Mouse (Mus musculus) G1E-ER4 (cell line): ENCODE results near the gene Lix1. TPM values are rescaled to one million over a fixed set of nuclear protein-coding genes. Genes with fewer than 3 reads are reported as not detected.
A peak's percentile ranks its signal among the peaks of the same experiment; 100 is the strongest.

Experiments
- GATA1 ChIP-seq: IDR thresholded peaks from one replicate; pipeline ENCODE4 v1.8.0; 2012; ENCODE audit warnings: low read length, inconsistent platforms
- polyA plus RNA-seq: library from polyadenylated mRNA; stranded (reverse); fragments of >175 nt; gene quantifications from 2 replicates; pipeline ENCODE4 v1.2.3, GENCODE M21; 2012

Gene Lix1
- not detected in 2 replicates for polyA plus RNA-seq

DNA sequence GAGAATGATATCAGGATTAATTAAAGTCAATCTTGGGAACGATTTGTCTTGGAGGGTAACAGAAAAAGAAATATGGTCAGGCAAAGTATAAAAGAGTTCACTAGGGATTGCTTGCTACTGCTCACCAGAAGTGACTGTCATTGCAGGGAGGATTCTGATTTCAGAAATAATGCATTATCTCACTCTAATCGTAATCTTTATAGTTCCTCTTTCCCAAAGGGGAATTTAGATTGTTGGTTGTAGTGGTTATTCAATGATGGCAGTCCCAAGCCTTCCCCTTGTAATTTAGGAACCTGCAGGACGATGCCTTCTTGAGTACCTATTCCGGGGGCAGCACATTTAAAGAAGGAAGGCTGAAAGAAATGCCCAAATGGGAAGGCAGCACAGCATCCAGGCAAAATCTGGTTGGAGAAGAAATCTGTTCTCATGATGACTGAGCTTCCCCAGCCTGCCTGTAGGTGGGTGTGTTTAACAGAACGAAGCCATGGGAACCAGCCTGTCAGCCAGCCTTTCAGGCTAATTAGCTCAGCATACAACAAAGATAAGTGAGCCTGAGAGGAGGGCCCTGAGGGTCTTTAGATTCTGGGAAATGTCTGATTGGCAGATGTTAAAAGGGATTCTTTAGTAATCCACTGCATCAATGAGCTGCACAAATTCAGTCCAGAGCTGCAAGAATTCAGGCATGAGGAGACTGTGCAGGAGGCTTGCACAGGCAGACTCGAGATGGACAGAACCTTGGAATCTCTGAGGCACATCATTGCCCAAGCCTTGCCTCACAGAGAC is at the start of gene Lix1:
Gene Lix1, plus strand, starts transcription at position 451 of the 783 bp plus-strand sequence.
- no peak for TF ChIP-seq GATA1

DNA sequence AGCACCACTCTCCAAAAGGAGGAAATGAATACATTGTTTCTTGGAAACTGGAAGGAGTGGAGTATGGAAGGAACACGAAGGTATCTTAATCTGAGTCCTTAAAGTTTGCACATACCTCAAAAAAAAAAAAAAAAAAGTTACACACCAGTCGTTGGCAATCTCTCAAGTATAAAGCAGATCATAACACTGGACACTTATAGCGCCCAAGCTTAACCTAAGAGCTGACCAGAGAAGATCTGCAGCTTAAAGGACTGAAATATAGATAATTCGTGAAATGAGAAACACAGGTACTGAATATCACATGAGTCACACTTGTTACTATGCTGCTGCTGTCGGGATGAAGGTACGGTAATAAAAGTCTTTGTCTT is 28.9 kb upstream of the Lix1 start:
- TF ChIP-seq GATA1: no peak

DNA sequence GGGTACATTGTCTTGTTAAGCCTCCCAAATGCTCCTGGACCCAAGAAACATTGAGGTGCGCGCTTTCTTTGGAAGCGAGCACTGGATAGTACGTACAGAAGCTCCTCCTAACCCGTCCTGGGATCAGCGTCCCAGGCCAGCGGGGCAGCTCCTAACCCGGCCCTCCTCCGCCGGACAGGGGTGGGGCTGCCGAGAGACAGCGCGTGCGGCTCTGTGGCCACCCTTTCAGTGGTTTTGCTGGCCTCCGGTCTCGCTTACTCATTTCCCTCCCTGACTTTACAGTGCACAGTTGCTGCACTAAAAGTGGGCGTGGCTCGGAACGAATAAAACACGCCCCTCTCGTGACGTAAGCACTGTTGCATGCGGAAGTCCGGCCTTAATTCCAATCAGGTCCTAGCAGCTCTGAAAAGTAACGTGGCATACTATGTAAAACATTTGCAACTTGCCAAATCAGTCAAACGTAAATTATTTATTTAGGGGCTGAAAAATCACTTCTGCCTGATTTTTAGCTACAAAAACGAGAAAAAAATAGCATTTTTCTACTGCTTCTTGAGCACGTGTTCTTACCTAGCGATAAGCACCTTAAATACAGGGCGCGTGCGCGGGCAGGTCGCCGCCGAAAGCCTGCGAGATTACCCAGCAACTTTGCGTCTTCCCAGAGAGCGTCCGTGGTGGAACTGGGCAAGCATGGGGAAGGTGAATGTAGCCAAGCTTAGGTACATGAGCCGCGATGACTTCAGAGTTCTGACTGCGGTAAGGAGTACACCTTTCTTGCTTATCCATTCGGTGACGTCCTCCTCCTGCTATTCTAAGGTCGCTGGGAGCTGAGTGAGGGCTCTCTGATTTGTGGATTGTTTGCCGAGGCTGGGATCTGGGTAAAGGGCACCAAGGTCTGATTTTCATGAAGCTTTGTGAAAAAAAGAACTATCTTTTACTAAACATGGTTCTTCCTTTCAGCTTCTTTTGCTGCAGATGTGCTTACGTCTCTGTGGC is 28.3 kb upstream of the Lix1 start, which contains the start of gene Riok2:
Gene Riok2, plus strand, starts transcription at position 392 of the 993 bp plus-strand sequence.
- TF ChIP-seq GATA1: no peak

DNA sequence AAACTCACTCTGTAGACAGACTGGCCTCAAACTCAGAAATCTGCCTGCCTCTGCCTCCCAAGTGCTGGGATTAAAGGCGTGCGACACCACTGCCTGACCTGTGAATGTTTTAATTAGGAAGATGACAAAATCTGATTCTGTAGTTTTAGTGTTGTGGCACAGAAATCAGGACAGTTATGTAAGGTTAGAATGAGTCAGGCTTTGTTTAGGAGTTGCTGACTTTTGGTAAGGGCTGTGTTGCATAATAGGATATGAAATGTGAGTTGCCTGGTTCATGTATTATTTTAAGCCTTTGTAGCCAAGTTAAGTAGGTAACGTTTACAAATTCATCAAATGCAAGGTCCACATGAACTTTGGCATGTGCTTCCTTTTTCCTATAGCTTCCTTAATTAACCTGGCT is 26.9 kb upstream of the Lix1 start:
- TF ChIP-seq GATA1: no peak

- TF ChIP-seq GATA1: no peak
Observed at GRCm38 (mm10) chr17:17383703-17384102, 18.8 kb upstream of the Lix1 start.

DNA sequence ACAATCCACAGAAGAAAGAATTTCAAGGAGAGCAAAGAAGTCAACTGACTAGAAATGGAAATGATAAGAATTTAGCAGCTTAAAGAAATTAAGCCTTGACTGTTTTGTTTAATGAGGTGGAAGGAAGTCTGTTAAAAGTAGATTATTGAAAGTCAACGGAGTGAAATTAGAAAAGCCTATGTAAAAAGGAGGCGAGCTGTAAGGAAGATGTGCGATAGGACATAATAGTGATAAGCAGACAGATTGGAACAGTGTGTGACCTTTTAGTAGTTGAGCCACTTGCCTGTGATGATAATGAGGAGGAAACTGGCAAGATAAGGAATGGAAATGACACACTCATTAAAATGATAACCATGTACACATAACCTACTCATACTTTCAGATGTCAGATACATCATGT is 18.0 kb upstream of the Lix1 start:
- peak; percentile 92 for TF ChIP-seq GATA1

- TF ChIP-seq GATA1: no peak
Observed at GRCm38 (mm10) chr17:17386117-17386516, 16.4 kb upstream of the Lix1 start.

- TF ChIP-seq GATA1: no peak
Observed at GRCm38 (mm10) chr17:17391823-17392222, 10.6 kb upstream of the Lix1 start.

DNA sequence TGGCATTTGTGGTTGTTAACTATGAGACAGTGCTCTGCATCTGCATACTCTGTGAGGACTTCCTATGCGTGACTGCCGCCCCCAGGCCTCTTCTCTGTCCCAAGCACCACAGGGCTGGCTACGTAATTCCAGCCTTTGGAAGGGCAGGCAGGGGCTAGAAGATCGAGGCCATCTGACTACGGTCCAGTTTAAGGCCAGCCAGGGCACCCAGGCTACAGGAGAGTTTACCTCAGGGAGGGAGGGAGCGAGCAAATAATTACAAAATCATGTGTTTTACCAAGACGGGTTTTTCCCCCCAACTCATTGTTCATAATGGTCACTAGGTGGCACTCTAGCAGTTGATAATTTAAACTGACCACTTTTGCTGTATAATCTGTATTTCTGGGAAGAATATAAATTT is 9.6 kb upstream of the Lix1 start:
- TF ChIP-seq GATA1: no peak

GRCm38 (mm10) chr17:17393300-17393699 is 9.2 kb upstream of the Lix1 start:
- TF ChIP-seq GATA1: no peak

GRCm38 (mm10) chr17:17394336-17394735 is 8.1 kb upstream of the Lix1 start:
- TF ChIP-seq GATA1: no peak

DNA sequence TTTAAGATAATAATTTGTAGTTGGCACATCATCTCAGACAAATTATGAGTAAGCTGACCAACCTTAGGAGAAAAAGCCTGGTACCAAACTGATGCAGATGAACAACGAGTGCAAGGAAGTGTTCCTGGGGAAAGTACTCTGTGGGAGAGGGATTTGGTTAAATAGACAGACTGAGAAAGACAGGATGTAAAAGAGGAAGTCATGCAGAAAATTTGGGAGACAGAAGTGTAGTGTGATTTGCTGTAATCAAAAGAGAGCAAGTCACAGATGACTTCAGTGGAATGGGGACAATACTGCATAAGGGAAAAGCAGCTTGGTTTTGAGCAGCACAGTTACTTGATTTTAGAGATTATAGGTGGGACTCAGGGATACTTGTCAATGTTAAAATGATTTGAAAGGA is 5.6 kb upstream of the Lix1 start:
- no peak for TF ChIP-seq GATA1

DNA sequence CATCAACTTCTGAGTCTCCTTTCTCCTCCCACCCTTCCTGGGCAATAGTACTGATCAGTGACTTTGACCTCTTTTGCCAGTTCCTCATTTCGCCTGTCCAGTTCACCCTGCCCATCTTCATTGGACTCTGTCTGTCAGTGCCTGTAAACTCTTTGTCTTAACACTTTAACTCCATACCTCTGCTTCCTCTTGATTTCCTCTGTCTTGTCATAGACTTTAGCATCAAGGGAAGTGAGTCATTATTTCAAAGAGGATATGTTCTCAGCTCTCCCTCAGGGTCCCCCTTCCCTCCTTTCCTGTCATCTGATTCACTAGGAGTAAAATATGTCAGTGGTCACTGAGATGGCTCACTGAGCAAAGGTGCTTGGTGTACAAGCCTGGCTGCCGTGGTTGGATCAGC is 3.8 kb upstream of the Lix1 start:
- no peak for TF ChIP-seq GATA1

DNA sequence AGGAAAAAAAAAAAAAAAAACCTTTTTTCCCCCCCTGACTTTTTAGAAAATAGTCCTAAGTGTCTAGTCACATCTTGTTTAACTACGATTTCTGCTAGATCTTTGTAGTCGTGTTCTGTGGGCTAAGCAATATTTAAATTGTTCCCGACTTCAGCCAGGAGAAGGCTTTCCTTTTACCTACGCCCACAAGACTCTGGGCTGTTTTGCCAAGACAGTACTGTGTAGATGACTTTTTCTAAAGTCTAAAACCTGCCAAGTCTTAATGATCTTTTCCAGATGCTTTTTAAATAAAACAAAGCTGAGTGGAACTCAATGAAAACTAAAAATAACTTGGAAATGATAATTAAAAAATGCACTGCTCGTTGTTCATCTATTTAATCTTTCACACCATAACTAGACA is 566 bp downstream of the Lix1 start:
- no peak for TF ChIP-seq GATA1

DNA sequence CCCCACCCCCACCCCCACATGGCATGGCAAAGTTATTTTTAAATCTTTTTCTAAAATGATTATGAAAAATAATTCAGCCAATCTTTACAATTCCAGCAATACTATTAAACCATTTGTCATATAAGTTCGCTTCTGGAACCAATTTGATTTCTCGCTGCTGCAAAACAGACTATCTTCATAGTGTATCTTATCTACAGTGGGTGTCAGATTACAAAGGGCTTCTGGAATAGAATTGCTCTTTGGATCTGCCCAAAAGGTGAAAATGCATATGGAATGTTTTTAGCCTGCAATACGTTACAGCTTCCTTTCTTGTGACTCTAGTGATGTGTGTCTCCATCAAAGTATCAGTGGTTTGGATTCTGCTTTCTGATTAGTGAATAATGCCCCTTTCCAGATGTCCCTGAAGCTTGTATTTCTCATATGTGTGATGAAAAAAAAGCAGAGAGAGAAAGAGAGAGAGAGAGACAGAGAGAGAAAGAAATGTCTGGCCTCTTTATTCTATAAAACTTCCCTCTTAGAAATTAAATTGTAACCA is 1.2 kb downstream of the Lix1 start:
- no peak for TF ChIP-seq GATA1

DNA sequence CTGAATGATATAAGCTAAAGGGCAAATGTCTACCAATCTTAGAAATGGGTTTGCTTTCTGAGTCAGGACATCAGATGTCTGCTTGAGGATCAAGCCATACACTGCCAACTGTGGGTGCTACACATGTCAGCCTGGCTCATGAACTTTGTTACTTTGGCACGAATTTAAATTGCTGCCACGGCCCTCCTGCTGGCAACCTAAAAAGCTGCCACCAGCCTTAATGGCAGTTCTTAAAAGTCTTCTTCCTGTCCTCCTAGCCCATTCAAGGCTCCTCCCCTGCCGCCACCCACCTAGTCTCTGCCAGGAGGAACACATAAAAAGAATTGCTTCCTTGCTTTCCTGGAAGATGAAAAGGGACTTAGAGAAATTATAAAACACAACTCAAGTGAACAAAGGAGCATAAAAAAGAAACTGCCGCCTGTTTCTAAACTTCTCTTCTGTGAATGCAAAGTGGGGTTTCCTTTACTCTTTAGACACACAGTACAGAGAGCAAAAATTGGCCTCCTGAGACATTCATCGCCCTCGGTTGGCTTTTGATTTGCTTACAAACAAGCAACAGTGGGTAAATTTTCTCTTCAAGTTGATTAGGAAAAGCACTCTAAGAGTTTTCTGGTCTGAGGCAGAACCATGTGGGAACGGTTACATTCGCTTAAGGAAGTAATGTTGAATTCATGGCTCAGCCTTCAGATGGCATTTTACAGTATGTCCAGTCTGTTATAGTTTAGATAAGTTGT is 2.5 kb downstream of the Lix1 start:
- TF ChIP-seq GATA1: no peak

DNA sequence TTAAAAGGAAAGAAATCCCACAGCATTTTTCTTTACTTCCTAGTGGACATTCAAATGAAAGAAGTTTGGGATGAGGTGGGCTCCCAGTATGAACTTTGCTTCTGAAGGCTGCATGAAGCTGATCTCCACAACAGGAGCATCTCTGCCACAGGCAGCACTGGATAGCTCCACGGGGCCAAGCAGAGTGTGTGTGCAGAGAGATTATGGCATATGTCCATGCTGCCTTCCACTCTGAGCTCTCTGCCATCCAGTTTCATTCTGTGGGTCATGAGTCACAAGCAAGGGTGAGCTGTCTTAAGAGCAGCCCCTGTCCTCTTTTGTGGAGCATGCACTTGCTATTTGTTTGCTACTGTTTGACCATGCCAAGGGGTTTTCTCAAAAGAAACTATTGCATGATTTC is 3.1 kb downstream of the Lix1 start:
- no peak for TF ChIP-seq GATA1
